Mouse (Mus musculus): ENCODE results near the gene Vmn1r83. TPM values are rescaled to one million over a fixed set of nuclear protein-coding genes. Genes with fewer than 3 reads are reported as not detected.

Vmn1r83 gene
- total RNA-seq (2015; ENCODE audit: low replicate concordance), result not detected in 2 replicates
- total RNA-seq (2017; ENCODE audit: low replicate concordance), result not detected in 2 replicates

DNA sequence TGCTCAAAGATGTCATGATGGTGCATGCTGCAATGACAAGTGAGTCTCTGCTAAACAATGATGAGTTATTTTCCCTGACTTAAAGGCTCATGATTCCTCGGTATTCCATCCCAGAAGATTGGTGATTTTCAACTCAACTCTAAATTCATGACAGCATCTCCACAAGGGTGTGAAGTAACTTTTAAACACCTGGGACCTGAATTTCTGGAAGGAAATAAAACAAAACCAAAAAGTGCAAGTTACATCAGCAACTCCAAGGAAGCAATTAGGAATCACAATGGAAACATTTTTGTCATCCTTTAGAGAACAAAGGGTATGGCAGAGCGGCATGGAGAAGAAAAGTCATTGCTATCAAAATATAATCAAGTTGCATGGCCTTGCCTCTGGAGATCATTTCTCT lies at the start of gene Vmn1r83:
Gene Vmn1r83 (minus strand): TSS at position 101 of the 400 bp plus-strand sequence.
- ATAC-seq (replicated peaks; ENCODE audit: low FRiP score, poor library complexity, severe bottlenecking), result no peak

- ATAC-seq (replicated peaks; ENCODE audit: low FRiP score, poor library complexity, severe bottlenecking), result no peak
Measured at GRCm38 (mm10) chr7:12369173-12369572, 39.9 kb upstream of the Vmn1r83 start, which contains the start of gene Vmn1r84. Gene Vmn1r84 (minus strand): TSS chr7:12369273.

GRCm38 (mm10) chr7:12300130-12300529 lies 29.2 kb downstream of the Vmn1r83 start, which contains the start of gene Vmn1r82:
Gene Vmn1r82 (plus strand): TSS chr7:12300430.
- ATAC-seq (replicated peaks; ENCODE audit: low FRiP score, poor library complexity, severe bottlenecking), result no peak

Other genes with a start within 250 kb of the Vmn1r83 start
- gene Vmn1r78, start 179.2 kb downstream of the Vmn1r83 start, total RNA-seq (2015; ENCODE audit: low replicate concordance), result not detected in 2 replicates
- not detected in 2 replicates for gene Vmn1r78, start 179.2 kb downstream of the Vmn1r83 start, total RNA-seq (2017; ENCODE audit: low replicate concordance)
- gene Vmn1r79, start 158.2 kb downstream of the Vmn1r83 start, total RNA-seq (2015; ENCODE audit: low replicate concordance), result not detected in 2 replicates
- not detected in 2 replicates for gene Vmn1r79, start 158.2 kb downstream of the Vmn1r83 start, total RNA-seq (2017; ENCODE audit: low replicate concordance)
- gene Vmn1r80, start 140.2 kb downstream of the Vmn1r83 start, total RNA-seq (2015; ENCODE audit: low replicate concordance), result not detected in 2 replicates
- gene Vmn1r80, start 140.2 kb downstream of the Vmn1r83 start, total RNA-seq (2017; ENCODE audit: low replicate concordance), result not detected in 2 replicates
- gene Vmn1r81, start 61.2 kb downstream of the Vmn1r83 start, total RNA-seq (2015; ENCODE audit: low replicate concordance), result not detected in 2 replicates
- not detected in 2 replicates for gene Vmn1r81, start 61.2 kb downstream of the Vmn1r83 start, total RNA-seq (2017; ENCODE audit: low replicate concordance)
- gene Vmn1r82, start 29.1 kb downstream of the Vmn1r83 start, total RNA-seq (2015; ENCODE audit: low replicate concordance), result not detected in 2 replicates
- gene Vmn1r82, start 29.1 kb downstream of the Vmn1r83 start, total RNA-seq (2017; ENCODE audit: low replicate concordance), result not detected in 2 replicates
- not detected in 2 replicates for gene Vmn1r84, start 39.8 kb upstream of the Vmn1r83 start, total RNA-seq (2015; ENCODE audit: low replicate concordance)
- not detected in 2 replicates for gene Vmn1r84, start 39.8 kb upstream of the Vmn1r83 start, total RNA-seq (2017; ENCODE audit: low replicate concordance)
- gene Zfp551, start 93.3 kb upstream of the Vmn1r83 start, total RNA-seq (2015; ENCODE audit: low replicate concordance), result not detected in 2 replicates
- not detected in 2 replicates for gene Zfp551, start 93.3 kb upstream of the Vmn1r83 start, total RNA-seq (2017; ENCODE audit: low replicate concordance)
- gene Zfp606, start 148.8 kb upstream of the Vmn1r83 start, total RNA-seq (2015; ENCODE audit: low replicate concordance), result 4.0 TPM in 1 of 2 replicates, not detected in the other
- gene Zfp606, start 148.8 kb upstream of the Vmn1r83 start, total RNA-seq (2017; ENCODE audit: low replicate concordance), result 1.8 TPM in 1 of 2 replicates, not detected in the other
- not detected in 2 replicates for gene 2900092C05Rik, start 183.0 kb upstream of the Vmn1r83 start, total RNA-seq (2015; ENCODE audit: low replicate concordance)
- gene 2900092C05Rik, start 183.0 kb upstream of the Vmn1r83 start, total RNA-seq (2017; ENCODE audit: low replicate concordance), result not detected in 2 replicates